Mouse (Mus musculus) adrenal gland, adult 8-10 months (tissue): ENCODE measurements at regions not wholly inside any gene's neighbourhood (a gene's known extent, or its start where the extent isn't known, plus 50 kb on each side); places are given as distances from the start of the nearest gene placed in this dataset.
A peak's percentile ranks its signal among the peaks of the same experiment; 100 is the strongest.

Experiments used
- DNase-seq: peaks from one replicate; pipeline ENCODE4 v3.0.0; 2022

DNA sequence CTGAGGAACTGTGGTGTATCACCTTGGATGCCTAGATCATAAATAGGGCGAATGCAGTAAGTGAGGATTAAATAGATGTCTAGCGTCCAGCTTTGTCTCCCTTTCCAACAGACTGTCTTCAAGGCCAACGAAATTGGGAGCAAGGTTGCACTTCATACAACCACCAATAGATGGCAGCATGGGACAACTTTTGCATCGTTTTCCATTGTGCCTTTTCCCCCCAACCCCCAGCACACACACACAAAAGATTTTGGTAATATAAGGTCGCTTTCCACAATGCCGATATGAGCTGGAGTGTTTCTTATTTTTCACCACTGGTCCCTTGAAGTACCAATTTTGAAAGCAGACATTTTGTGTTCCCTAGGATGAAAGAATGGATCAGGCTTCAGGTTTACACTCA lies 304.7 kb downstream of the BC048507 start:
- peak; percentile 4 for DNase-seq

DNA sequence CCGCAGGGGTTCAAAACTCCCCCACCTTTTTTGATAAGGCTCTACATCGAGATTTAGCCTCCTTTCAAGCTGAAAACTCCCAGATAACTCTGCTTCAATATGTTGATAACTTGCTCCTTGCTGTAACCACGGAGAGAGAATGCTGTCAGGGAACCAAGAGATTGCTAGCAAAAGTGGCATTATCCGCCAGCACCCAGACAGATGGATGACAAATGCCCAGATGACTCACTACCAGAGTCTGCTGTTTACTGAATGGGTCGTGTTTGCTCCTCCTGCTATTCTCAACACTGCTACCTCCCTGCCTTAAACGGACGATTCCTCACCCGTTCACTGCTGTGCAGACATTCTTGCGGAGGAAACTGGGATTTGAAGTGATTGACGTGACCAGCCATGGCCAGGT lies 310.3 kb downstream of the BC048507 start:
- peak; percentile 2 for DNase-seq
